Mouse (Mus musculus): ENCODE results near the gene Grin1.

Gene Grin1

DNA sequence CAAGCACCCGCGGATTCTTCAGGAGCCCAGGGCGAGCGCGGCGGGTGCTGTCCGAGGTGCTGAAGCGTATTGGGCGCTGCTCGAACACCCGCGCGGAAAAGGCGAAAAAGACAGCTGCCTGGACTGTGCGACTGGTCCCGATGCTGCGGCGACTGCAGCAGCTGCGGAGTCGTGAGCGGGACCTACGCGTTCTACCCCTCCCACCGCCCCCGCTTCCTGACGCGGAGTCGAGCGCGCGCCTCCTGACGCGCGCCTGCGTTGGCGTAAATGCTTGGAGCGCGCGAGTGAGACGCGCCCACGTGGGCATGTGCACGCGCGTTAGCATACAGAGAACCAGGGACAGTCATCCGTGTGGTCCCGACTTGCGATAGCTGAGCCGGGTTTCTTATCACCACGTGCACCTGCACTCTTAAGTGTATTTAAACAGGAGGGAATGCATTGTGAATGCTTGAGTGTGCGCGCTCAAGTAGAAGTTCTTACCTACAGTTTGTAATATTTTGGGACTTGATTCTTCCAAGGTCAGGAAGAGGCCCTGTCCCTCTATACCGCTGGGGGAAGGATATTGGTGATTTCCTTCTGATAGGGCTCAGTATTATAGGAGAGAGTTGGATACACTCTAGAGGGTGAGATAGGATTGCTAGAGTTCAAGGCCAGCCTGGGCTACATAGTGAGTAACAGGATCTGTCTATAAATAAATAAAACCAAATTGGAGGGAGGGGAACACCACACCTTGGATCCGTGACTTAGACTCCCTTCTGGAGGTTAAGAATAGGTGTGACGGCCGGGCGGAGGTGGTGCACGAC lies at the start of gene Grin1:
Gene Grin1, minus strand, starts transcription at position 217 of the 803 bp plus-strand sequence.
- peak; percentile 48 for DNase-seq (ENCODE audit: low read depth, low spot score)

DNA sequence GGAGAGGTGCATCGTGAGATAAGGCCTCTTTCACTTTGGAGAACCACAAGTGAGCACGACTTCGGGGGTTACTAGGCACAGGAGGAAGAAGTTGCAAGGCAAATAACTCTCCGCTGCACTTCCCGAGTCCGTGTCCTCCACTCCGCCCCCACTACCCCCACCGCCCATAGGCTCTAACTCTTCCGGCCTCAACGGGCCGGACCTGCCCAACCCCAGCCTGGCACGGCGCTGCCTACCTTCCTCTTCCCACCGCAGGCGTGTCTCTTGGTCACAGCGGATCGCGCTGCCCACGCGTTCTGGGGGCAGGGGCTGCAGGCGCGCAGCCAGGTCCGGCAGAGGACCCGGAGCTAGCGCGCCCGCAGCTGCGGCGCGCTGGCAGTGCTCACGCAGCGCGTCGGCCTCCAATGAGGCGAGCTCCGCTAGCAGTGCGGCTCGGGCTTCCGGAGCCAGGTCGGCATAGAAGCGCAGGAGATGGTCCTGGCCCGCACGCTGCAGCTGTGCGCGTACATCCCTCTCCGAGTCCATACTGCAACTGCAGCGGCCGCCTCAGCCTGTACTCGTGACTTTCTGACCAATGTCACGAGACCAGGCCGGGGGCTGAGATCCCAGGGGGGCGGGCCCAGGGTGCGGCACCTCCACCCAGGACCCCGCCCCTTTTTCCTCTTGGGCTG lies 46.2 kb upstream of the Grin1 start, which contains the start of gene Uap1l1:
Gene Uap1l1, minus strand, starts transcription at position 592 of the 671 bp plus-strand sequence.
- DNase-seq (ENCODE audit: low read depth, low spot score) = peak; percentile 75

DNA sequence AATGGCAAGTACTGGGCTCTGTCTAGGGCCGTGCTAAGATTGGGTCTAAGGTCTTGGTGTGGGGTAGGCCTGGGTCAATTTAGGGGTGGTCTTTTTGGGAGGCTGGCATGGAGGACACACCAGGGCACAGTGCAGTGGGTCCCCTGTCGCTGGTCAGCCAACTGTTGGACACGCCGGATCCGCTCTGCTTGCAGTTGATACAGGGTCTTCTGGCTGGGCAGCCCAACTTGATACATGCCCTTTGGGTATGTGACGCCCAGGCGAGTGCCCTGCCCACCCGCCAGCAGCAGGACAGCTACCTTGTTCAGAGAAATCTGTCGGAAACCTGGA lies 45.7 kb upstream of the Grin1 start:
- no peak for DNase-seq (ENCODE audit: low read depth, low spot score)

DNA sequence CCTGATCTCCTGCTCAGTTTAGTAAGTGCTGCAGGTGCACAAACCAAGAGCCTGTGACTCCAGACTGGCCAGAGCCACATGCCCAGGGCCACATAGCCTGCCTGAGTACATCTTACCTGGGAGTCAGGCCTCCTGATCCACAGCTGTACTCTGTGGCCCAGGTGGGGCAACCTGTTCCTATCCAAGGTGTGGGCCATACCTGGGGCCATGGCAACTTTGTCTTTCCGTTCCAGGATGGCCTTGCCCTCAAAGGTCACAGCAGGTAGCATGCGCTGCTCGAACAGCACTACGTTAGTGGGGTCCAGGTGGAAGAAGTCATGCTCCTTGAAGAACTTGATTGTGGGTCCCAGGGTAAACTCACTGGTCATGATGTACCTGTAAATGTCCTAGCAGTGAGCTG lies 45.3 kb upstream of the Grin1 start:
- DNase-seq (ENCODE audit: low read depth, low spot score) = no peak

DNA sequence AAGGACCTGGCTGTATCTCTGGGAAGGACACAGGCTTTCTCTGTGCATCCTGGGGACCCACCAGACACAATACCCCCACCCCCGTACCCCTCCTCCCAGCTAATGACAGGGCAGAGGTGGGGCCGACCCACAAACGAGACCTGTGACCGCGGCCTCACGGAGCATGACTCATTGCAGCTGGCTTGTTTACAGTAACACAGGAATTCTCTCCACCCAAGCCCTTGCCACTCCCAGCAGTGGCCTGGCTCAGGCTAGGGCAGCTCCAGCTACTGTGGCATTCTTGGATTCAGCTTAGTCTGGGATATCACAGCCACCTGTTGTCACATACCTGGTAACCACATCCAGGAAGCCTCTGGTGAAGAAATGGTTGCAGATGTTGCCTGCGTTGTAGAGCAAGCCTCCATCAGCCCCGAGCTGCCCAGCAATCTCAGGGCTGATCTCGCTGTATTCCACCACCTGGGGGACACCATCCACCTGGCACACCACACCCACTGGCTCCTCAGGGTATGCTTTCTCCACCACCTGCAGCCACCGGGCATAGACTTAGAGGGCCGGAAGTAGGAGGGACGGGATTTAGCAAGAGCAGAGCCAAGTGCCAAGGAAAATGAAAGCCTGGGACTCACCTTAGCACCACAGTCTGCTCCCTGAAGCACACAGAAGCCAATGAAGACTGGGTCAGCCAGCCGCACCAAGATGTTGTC lies 44.6 kb upstream of the Grin1 start:
- DNase-seq (ENCODE audit: low read depth, low spot score) = no peak

DNA sequence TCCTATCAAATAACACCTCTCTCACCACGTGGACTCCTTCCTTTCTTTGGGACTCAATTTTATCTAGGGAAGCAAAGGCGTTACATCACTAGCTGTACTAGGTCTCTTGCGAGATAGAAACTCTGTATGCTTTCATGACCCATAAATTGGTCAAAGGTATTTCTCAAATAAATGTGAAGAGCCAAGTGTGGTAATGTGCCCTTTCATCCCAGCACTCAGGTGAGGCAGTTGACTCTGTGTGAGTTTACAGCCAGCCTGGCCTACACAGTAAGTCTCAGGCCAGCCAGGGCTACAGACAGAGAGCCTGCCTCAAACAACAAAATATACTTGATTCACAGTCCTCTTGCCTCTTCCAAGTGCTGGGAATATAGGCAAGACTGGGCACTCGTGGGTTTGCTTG lies 40.9 kb upstream of the Grin1 start:
- DNase-seq (ENCODE audit: low read depth, low spot score) = no peak

DNA sequence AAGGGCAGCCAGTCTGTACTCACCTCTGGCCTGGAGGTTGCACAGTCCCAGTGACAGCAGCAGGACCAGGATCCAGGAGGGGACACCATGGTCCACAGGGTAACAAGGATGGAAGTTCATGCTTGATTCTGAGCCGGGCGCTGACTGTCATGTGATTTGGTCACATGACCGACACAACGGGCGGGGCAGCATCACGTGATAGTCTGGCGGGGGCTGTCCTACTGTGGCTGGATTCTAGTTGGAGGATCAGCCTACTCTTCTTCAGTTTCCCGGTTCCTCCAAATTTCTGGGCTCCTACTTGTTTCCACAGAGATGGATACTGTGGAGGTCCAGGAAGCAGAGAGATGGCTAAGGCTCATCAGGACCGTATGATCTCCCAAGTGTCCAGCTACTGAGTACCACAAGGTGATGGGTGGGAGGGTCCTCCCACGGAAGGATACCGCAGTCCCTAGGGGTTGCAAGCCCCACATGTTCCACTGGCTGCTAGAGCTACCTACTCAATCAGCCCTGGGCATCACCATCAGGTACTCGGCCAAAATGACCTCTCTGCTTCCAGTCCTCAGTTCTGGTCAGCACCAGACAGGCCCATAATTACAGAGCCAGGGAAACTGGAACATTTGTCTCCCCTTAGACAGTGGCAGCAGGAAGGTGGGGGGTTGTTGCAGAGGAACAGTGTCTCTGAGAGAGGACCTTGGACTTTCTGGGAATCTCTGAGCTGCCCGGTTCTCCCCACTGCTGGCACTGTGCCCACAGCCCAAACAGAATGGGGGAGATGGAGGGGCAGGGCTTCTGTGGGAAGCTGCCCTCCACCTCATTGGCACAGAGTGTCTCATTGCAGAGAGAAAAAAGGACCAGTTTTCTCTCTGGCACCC lies 37.5 kb upstream of the Grin1 start, which contains the start of gene Dpp7:
Gene Dpp7, minus strand, starts transcription at position 152 of the 872 bp plus-strand sequence.
- peak; percentile 60 for DNase-seq (ENCODE audit: low read depth, low spot score)

DNA sequence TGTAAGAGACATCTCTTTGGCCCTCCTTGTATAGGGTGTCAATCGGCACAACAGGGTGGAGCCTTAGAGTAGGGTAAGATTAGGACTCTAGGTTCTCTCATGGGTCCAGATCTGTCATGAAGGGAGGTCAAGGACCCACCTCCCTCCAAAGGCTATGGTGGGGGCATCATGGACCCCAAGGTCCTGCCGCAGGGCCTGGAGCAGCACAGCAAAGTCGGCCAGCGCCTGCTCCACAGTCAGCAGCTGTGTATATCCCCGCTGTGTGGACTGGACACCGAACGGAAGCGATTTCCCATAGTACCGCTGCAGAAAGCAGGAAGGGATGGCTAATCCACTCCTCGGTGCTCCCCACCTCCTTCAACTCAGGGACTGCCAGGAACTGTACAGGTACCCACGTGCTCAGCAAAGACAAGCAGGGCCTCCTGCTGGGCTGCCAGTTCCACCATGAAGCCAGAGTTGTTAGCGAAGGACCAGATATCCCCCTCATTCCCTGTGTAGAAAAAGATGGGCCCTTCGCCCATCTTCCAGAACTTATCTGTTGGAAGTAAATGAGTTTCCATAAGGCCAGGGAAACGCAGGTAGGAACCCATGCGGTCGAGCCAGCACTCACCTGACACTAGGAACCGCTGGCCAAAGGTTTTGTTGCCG lies 36.6 kb upstream of the Grin1 start:
- DNase-seq (ENCODE audit: low read depth, low spot score) = no peak

DNA sequence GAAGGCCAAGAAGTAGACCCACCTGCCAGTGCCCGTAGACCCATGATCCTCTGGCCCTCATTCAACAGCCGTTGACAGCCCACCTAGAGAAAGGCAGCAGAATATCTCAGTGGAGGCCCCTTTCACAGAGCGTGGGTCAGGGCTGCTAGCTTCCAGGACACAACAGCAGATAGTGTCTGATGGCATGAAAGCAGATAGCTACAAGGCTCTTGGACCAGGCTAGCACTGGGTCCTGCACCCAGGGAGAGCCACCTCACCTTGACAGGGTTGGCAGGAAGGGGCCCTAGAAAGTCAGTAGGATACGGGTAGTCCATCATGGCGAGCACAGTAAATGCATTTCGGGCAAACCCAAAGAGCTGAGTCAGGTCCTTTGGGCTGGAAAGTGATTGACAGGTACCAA lies 35.2 kb upstream of the Grin1 start:
- no peak for DNase-seq (ENCODE audit: low read depth, low spot score)

DNA sequence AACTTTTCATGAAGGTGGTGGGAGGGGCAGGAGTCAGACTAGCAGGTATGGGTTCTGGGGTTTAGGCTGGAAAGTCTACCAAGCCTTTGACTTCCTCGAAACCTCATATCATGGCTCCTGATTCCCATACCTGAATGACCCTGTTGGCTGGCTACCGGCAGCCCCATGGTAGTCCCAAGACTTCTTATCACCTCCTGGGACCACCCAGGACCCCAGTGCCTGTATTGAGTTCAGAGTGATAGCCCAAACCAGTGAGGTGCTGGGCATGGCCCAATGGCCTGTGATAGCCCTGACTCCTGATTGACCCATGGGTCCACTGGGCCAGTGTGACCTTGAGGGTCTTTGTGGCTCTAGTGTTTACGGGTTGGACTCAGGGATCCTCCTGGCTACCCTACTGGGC lies 31.7 kb upstream of the Grin1 start:
- no peak for DNase-seq (ENCODE audit: low read depth, low spot score)

DNA sequence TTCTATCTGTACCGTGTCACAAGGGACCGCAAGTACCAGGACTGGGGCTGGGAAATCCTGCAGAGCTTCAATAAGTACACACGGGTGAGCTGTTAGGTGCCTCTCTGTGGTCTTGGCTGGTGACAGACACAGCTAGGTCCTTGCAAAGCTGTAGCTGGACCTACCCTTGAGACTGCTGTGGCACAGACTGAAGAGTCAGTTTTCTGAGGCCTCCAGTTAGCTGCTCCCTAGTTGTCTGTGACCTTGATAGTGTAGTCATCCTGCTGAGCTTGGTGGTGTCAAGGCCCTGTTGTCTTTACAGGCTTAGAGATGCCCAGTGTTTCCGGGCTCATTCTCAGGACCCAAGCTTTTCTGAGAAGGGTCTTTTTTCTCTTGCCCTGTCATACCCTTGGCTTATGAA lies 30.5 kb upstream of the Grin1 start:
- DNase-seq (ENCODE audit: low read depth, low spot score) = no peak

DNA sequence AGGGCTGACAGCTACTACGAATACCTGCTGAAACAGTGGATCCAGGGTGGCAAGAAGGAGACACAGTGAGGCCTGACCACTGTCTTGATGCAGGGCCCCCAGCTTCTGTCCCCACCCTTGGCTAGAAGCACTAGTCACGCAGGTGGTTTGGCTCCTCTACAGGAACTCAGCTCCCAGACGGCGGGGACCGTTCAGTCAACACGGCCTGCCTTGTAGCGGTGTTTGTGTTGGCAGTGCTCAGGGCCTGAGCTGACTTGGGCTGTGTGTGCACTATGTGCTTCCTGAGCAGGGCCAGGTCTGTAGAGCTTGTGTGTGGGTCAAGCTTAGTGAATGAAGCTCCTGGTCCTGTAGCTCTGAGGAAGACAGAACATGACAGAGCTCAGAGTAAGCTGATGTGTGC lies 29.2 kb upstream of the Grin1 start:
- DNase-seq (ENCODE audit: low read depth, low spot score) = no peak

DNA sequence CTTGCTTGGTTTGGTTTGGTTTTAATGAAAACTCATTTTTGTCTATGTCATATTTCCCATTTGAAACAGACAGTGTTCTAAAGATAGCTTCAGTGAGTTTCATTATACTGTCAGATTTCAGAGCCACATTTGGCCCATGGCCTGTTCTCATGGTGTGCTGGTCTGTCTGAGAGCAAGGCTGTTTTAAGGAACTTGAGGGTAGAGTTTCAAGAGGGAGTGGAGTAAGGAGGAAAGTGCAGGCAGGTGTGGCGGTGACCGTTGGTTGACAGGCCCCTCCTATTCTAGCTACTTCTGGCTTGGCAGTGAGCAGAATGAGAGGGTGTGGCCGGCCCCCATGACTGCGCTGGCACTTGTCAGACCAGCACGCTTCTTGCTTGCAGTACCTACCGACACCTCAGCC lies 19.3 kb upstream of the Grin1 start:
- no peak for DNase-seq (ENCODE audit: low read depth, low spot score)

DNA sequence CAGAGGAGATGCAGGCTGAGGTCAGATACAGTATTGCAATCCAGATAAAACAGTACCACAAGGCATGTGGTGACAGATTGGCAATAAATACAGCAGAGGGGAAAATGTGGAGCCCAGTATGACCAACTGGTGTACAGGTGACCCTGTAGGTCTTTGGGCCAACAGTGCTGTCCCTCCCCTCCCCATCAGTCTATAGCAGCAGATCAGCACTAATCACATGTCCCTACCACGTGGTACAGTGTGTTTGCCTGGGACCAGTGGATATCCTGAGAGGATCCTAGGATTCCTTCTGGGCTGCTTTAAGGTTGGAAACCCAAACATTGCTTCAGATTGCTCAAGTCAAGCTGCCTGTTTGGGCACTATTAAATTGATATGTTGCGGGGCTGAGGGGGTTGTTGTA lies 14.6 kb upstream of the Grin1 start:
- no peak for DNase-seq (ENCODE audit: low read depth, low spot score)

DNA sequence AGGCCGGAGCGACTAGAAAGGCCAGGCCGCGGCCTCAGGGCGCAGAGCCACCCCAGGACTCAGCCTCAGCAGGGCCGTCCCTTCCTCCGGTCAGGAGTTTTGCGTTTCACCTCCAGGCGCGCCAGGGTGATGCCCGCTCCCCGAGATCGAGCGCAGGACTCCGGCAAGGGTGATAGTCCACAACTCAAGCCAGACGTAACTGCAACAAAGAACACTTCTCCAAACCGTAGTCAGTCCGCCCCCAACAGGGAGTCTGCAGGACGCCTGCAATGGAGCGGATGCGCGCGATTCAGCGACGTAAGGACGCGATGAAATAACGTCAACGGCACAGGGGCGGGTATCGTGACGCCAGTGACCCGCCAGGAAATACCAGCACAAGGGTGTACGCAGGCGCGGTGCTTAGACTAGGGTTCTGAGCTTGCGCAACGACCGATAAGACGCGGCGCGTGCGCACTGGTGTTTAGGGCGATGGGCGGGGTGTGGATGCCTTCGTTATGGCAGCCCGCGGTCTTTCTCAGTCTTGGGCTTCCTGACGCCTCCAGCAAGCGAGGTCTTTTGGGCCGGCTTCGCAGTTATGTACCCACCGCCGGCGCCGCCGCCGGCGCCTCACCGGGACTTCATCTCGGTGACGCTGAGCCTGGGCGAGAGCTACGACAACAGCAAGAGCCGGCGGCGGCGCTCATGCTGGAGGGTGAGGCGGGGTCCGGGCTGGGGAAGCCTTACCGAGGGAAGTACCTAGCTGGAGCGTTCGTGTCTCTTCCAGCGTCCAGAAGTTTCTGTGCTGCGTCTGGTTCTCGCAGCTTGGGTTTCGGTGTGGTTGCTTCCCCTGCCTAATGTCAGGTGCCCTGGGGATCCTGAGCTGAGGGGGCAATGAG lies 13.5 kb upstream of the Grin1 start, which contains the start of gene Man1b1:
Gene Man1b1, plus strand, starts transcription at position 53 of the 875 bp plus-strand sequence.
- DNase-seq (ENCODE audit: low read depth, low spot score) = peak; percentile 98

DNA sequence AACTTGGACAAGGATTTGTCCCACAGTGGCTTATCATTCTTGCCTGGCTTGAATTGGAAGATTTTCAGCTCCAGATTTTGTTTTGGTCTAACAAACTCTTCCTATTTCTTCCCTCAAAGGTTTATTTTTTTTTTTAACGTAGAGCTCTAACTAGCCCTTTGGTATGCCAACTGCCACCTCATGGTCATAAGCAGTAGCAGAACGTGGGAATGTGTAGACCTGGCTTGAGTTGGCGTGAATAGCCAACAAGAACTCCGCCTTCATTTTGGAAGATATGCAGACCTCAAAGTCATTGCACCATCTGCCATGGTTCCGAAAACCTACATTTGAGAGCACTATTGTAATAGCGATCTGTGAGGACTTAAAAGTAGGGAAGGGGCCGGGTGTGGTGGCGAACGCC lies 12.5 kb upstream of the Grin1 start:
- DNase-seq (ENCODE audit: low read depth, low spot score) = no peak

DNA sequence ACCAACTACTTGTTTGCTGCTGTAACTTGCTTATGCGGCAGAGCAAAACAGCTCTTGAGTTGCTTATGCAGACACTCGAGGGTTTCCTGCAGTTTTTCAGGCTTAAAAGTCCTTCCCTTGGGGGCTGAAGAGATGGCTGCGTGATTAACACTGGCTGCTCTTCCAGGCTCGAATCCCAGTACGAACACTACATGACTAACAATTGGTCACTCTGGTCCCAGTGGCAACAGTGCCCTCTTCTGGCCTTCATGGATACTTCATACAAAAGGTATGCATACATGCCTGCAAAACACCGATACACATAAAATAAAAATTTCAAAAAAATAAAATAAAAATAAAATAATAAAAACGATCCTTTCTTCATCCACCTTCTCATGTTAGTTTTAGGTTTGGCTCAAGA lies 9.5 kb upstream of the Grin1 start:
- no peak for DNase-seq (ENCODE audit: low read depth, low spot score)

DNA sequence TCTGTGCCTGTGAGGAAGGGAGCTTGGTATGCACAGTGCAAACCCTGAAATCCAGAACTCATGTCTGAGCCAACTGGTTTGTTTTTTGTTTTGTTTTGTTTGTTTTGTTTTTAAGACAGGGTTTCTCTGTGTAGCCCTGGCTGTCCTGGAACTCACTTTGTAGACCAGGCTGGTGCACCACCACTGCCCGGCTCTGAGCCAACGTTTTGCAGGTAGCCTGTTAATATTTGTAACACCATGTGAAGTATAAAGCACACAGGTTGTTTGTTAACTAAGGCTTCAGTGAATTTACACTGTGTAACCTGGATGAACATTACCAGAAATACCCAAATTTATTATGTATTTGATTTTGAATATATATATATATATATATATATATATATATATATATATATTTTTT lies 7.0 kb upstream of the Grin1 start:
- DNase-seq (ENCODE audit: low read depth, low spot score) = no peak

DNA sequence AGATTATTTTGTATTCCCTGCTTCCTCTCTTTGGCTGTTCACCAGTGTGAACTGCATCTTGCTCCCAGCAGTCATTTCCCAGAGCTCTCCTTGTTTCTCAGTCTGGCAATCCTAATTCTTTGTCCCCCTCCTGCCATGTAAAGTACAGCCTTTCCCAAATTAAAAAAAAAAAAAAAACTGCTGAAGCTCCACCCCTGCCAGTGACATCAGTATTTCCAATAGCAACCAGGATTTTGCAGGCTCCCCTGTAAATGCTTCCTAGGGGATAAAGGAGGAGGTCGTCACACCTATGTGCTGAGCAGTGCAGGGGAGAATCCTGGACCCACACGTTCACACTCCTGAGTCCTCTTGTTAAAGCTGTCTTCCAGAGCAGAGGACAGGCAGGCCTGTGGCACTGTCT lies 1.1 kb upstream of the Grin1 start:
- no peak for DNase-seq (ENCODE audit: low read depth, low spot score)

All from WW6 (cell line).